Mouse (Mus musculus) kidney, embryonic 14.5 days (tissue): ENCODE data around the gene Tmigd3. TPM values are rescaled to one million over a fixed set of nuclear protein-coding genes. Genes with fewer than 3 reads are reported as not detected.
A peak's percentile ranks its signal among the peaks of the same experiment; 100 is the strongest.

Source experiments
- ATAC-seq: fragments of 200-750 bp; cut with Nextera tagmentation; 2 replicates; pipeline ENCODE4 v1.8.0; 2017; ENCODE audit warnings: moderate number of reproducible peaks, mild to moderate bottlenecking, moderate TSS enrichment, moderate library complexity; ENCODE audit not compliant: low FRiP score, low TSS enrichment
- H3K27ac ChIP-seq: fragments of 300-500 bp; sonication (generic); 2 replicates; pipeline ENCODE4 v1.5.1; 2014; ENCODE audit warnings: low read depth, mild to moderate bottlenecking, low read length, moderate library complexity, mixed read lengths
- H3K27me3 ChIP-seq: fragments of 300-500 bp; sonication (generic); 2 replicates; pipeline ENCODE4 v1.6.1; 2014; ENCODE audit warnings: mild to moderate bottlenecking, low read length; ENCODE audit not compliant: control insufficient read depth, insufficient read depth
- H3K36me3 ChIP-seq: fragments of 300-500 bp; sonication (generic); 2 replicates; pipeline ENCODE4 v1.6.1; 2014; ENCODE audit warnings: low read length, mixed read lengths; ENCODE audit not compliant: control insufficient read depth, insufficient read depth
- H3K4me1 ChIP-seq: fragments of 300-500 bp; sonication (generic); 2 replicates; pipeline ENCODE4 v1.6.1; 2014; ENCODE audit warnings: low read length, mixed read lengths; ENCODE audit not compliant: control insufficient read depth, insufficient read depth
- H3K4me2 ChIP-seq: fragments of 300-500 bp; sonication (generic); replicated peaks from 2 replicates; pipeline ENCODE4 v1.6.1; 2014; ENCODE audit warnings: low read depth, mild to moderate bottlenecking, low read length
- H3K4me3 ChIP-seq: fragments of 300-500 bp; sonication (generic); 2 replicates; pipeline ENCODE4 v1.5.1; 2014; ENCODE audit warnings: mild to moderate bottlenecking, low read length
- H3K9ac ChIP-seq: fragments of 300-500 bp; sonication (generic); 2 replicates; pipeline ENCODE4 v1.6.1; 2014; ENCODE audit warnings: low read depth, mild to moderate bottlenecking, low read length, moderate library complexity
- H3K9me3 ChIP-seq: fragments of 300-500 bp; sonication (generic); 2 replicates; pipeline ENCODE4 v1.6.1; 2016; ENCODE audit warnings: low read length; ENCODE audit not compliant: control insufficient read depth
- WGBS: fragments of 180-500 bp; shearing (Covaris S2); extraction: QIAGEN DNeasy Blood & Tissue Kit; methylation state at CpG from one replicate; pipeline ENCODE4 v1.1.7; 2014; 5-methylcytosine and 5-hydroxymethylcytosine counted together
- polyA plus RNA-seq: library from polyadenylated mRNA; unstranded; fragments of >200 nt; fragmentation: Nextera tagmentation; extraction: Ambion mirVana; gene quantifications from 2 replicates; pipeline ENCODE4 v1.2.1, GENCODE M21; 2014

The Tmigd3 gene
- polyA plus RNA-seq, 1 experiment from 2014 or later = 0.53 TPM

DNA sequence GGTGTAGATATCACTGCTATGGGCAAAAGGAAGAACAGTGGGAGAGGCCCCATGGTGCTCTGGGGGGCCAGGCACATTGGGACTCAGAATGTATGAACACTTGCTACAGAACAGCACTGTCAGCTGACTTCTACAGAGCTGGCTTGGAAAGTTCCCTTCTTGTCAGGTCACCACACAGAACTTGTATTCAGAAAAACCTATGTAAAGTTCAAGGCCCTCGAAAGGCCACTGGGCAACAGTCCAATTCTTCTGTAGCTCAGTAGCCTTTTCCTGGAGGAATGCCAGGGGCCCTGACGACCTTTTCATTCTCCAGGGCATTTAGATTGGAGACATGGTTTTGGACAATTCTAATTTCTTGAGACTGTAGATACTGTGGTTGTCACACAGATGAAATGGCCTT, 2.6 kb upstream of the Tmigd3 start:
- no peak overlapping the region for H3K9ac ChIP-seq
- no peak overlapping the region for H3K4me2 ChIP-seq
- H3K27me3 ChIP-seq = no peaks in the 10 kb centered on the region
- H3K4me3 ChIP-seq = no peak overlapping the region
- no peaks in the 10 kb centered on the region for H3K36me3 ChIP-seq
- no peaks in the 10 kb centered on the region for H3K9me3 ChIP-seq
- peaks cover 7% of the 10 kb centered on the region; the same call in 1 of the 2 replicates for H3K4me1 ChIP-seq
- ATAC-seq = no peak
- WGBS = 46% methylated on average over 2 of the region's 2 CpGs
- peak overlapping the region; percentile 17; the same call in 1 of the 2 replicates for H3K27ac ChIP-seq

DNA sequence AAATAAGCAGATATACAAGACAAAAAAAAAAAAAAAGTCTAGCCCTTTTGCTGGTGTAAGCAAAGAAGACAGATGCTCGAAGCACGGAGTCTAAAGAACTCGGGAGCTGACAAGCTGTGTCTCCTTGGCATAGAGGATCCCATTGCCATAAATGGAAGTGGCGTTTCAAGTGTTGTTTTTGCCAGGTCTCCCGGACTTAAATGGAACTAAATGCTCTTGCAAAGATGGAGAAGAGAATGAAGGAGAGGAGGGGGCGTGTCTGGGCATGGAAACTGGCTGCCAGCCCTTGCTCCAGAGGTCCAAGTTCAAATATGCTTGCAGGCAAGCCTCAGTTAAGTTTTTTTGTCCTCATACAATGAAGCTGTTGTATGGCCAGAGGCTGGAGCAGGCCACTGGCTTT, 1.3 kb downstream of the Tmigd3 start:
- H3K4me3 ChIP-seq = no peak overlapping the region
- 56% methylated on average over 6 of the region's 6 CpGs for WGBS
- no peak overlapping the region for H3K9ac ChIP-seq
- peak overlapping the region; percentile 55; the same call in 1 of the 2 replicates for H3K27ac ChIP-seq
- no peak overlapping the region for H3K4me2 ChIP-seq
- H3K36me3 ChIP-seq = no peaks in the 10 kb centered on the region
- H3K27me3 ChIP-seq = no peaks in the 10 kb centered on the region
- no peak for ATAC-seq
- no peaks in the 10 kb centered on the region for H3K9me3 ChIP-seq
- peaks cover 7% of the 10 kb centered on the region; the same call in 1 of the 2 replicates for H3K4me1 ChIP-seq

DNA sequence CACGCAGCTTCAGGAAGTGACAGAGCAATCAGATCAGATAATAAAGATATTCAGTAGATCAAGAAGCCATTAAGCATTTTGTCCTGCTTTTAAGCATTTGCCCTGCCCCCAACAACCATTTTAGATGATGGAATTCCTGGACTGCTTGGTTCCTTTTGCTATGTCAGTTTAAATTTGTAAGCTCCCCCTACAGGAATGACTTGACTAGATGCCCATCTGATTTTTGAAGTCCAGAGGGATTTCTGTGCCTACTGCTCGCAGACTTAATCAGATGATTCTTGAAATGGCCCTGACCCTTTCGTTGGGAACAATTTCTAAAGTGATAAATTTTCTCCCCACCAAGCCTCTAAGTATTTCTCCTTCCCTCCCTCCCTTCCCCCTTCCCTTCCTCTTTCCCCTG, 1.9 kb downstream of the Tmigd3 start:
- Histone ChIP-seq H3K27me3 (no peaks in the 10 kb centered on the region), H3K9me3 (no peaks in the 10 kb centered on the region), H3K4me2 (no peak overlapping the region), H3K36me3 (no peaks in the 10 kb centered on the region), H3K4me3 (no peak overlapping the region), H3K4me1 (peaks cover 7% of the 10 kb centered on the region; the same call in 1 of the 2 replicates), H3K9ac (no peak overlapping the region), H3K27ac (peak overlapping the region; percentile 55; the same call in 1 of the 2 replicates)
- no peak for ATAC-seq
- WGBS = 38% methylated on average over 3 of the region's 3 CpGs

DNA sequence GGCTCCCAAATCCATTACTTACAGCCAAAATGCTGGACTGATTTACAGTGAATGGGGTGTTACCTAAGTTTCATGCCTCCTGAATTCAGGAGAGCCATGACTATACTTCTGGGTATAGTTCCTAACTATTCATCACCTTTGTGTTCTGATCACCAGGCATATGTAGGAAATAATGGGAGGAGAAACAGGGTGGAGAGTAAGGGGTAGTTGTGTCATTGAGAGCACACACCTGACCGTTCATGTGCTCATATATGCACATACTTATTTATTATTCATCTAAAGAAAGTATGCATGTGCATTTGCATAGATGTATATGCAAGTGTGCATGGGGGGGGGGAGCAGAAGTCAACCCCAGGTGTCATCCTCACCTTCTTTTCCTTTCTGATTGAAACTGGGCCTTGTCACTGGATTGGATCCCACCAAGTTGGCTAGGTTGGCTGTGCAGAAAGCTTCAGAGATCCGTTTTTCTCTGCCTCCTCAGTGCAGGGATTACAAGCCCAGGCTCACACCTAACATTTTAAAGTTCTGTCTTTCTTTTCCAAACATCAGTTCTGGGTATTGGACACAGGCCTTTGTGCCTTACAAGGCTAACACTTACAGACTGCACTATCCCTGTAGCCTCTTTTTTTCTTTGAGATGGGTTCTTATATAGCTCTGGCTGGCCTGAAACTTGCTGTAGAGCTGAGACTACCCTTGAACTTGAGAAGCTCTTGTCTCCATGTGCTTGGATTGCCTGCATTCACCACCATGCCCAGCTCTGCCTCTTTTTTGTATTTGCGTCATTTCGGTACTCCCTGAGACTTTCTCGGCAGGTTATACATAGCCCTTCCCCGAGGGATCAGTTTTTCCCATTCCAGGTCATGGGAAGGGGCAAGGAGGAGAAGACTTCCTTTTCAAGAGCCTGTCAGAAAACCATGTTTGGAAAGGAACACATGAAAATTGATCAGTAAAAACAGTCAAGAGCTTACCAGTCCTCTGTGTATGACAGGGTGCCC, 3.0 kb downstream of the Tmigd3 start:
- WGBS = 80% methylated on average over 6 of the region's 6 CpGs
- H3K27me3 ChIP-seq = no peaks in the 10 kb centered on the region
- no peak overlapping the region for H3K4me3 ChIP-seq
- ATAC-seq = no peak
- no peaks in the 10 kb centered on the region for H3K36me3 ChIP-seq
- H3K4me2 ChIP-seq = no peak overlapping the region
- H3K9ac ChIP-seq = no peak overlapping the region
- no peak overlapping the region for H3K27ac ChIP-seq
- H3K9me3 ChIP-seq = no peaks in the 10 kb centered on the region
- no peaks in the 10 kb centered on the region for H3K4me1 ChIP-seq

DNA sequence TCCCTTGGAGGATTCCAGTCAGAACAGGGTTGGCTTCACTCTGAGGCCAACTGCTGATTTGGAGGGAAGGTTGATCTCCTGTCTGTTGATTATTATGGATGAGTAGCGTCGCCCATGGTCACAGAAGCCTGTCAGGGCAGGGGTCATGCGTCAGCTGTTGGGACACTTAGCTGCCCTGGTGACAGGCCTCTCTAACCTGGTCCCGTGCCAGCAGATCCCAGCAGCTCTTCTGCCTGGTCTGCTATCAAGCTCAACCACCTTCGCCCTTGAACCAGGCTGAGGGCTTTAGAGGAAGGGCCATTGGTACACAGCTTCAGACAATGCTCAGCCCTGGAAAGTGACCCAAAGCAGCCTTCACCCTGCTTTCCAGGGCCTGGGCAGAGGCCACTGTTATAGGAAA, 5.3 kb downstream of the Tmigd3 start:
- H3K27me3 ChIP-seq = no peaks in the 10 kb centered on the region
- no peak for ATAC-seq
- no peaks in the 10 kb centered on the region for H3K36me3 ChIP-seq
- no peak overlapping the region for H3K27ac ChIP-seq
- H3K4me3 ChIP-seq = no peak overlapping the region
- H3K4me1 ChIP-seq = no peaks in the 10 kb centered on the region
- no peaks in the 10 kb centered on the region for H3K9me3 ChIP-seq
- 75% methylated on average over 5 of the region's 5 CpGs for WGBS
- no peak overlapping the region for H3K4me2 ChIP-seq
- no peak overlapping the region for H3K9ac ChIP-seq

DNA sequence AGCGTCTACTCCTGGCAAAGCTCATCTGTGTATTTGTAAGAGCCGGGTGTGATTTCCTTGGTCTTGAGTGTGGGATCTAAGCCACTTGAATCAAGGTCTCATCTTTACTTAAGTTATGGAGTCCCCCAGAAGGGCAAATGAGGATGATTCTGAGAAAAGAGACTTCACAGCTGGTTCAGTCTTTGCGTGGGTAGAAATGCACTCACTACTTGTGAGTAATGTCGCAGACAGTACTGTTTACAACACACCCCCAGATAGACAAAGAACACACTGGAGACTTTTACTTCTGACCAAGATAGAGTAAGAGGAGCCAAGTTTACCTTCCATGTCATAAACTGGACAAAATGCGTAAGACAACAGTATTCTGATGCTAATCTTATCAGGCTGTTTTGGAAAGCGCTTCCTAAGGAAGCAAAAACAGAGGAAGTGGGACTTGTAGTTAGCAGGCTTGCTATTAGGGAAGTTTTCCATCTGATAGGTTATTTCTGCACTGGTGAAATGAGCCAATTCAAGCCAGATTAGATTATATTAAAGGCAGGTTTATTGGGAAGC, 6.6 kb downstream of the Tmigd3 start:
- no peak overlapping the region for H3K9ac ChIP-seq
- H3K4me1 ChIP-seq = no peaks in the 10 kb centered on the region
- no peak overlapping the region for H3K4me2 ChIP-seq
- no peaks in the 10 kb centered on the region for H3K36me3 ChIP-seq
- WGBS = 86% methylated on average over 6 of the region's 6 CpGs
- ATAC-seq = no peak
- no peaks in the 10 kb centered on the region for H3K9me3 ChIP-seq
- no peak overlapping the region for H3K4me3 ChIP-seq
- no peak overlapping the region for H3K27ac ChIP-seq
- no peaks in the 10 kb centered on the region for H3K27me3 ChIP-seq

DNA sequence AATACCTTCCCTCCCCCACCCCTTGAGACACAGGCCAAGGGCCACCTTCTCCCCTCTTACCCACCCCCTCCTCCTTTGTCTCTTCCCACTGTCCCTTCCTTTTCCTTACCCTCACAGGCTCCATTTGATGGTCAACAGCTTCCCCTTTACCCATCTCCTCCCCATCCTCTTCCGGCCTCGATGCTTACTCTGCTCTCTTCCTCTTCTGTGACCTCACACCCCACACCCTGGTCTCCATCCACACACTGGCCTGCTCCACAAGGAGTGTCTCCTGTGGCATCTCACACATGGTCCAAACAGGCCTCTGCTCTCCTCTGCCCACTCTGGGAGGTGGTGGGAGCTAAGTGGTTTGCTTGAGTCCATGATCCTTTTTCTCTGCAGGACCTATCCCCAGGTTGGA, 7.2 kb downstream of the Tmigd3 start:
- no peak overlapping the region for H3K4me3 ChIP-seq
- WGBS = 79% methylated on average over 2 of the region's 2 CpGs
- no peaks in the 10 kb centered on the region for H3K27me3 ChIP-seq
- H3K27ac ChIP-seq = no peak overlapping the region
- no peaks in the 10 kb centered on the region for H3K9me3 ChIP-seq
- H3K9ac ChIP-seq = no peak overlapping the region
- H3K4me1 ChIP-seq = no peaks in the 10 kb centered on the region
- H3K4me2 ChIP-seq = no peak overlapping the region
- H3K36me3 ChIP-seq = no peaks in the 10 kb centered on the region
- no peak for ATAC-seq

DNA sequence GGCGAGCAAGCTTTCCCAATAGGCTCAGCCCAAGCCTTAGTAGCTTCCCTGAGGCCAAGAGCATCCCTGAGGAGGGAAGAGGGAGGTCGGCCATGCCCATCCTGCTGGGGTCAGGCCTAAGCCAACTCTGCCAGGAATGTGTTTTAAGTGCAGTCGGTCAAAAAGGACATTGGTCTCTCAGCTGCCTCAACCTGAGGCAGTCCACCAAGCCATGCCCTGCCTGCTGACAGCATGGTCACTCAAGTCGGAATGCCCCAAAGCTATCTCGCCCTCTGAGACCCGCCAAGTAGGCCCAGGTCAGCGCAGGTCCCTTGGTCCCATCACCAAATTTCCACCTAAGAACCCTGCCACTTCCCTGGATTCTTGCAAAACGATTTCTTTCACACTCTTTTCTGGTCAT, 8.0 kb downstream of the Tmigd3 start:
- ATAC-seq = no peak
- no peaks in the 10 kb centered on the region for H3K27me3 ChIP-seq
- no peaks in the 10 kb centered on the region for H3K36me3 ChIP-seq
- WGBS = 90% methylated on average over 8 of the region's 8 CpGs
- H3K9ac ChIP-seq = no peak overlapping the region
- no peaks in the 10 kb centered on the region for H3K4me1 ChIP-seq
- no peak overlapping the region for H3K4me2 ChIP-seq
- no peak overlapping the region for H3K4me3 ChIP-seq
- no peaks in the 10 kb centered on the region for H3K9me3 ChIP-seq
- no peak overlapping the region for H3K27ac ChIP-seq

DNA sequence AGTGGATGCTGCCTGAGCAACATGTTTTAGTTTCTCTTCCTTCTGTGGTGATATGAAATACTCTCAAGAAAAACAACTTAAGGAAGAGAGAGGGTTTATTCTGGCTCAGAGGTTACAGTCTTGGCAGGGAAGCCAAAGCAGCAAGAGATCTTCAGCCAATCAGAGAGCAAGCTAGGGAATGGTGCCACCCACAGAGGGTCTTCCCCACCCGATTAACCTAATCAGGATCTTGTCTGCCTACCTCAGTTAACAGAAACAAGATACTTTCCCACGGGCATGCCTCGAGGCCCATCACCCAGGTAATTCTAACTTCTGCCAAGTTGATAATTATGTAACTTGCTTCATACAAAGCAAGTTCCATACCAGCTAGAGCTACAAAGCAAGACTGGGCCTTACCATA, 9.7 kb downstream of the Tmigd3 start:
- Histone ChIP-seq H3K27me3 (no peaks in the 10 kb centered on the region), H3K36me3 (no peaks in the 10 kb centered on the region), H3K27ac (no peak overlapping the region), H3K9me3 (no peaks in the 10 kb centered on the region), H3K4me3 (no peak overlapping the region), H3K4me2 (no peak overlapping the region), H3K4me1 (no peaks in the 10 kb centered on the region), H3K9ac (no peak overlapping the region)
- WGBS = 49% methylated on average over 3 of the region's 3 CpGs
- ATAC-seq = no peak
